Mouse (Mus musculus): ENCODE data around the gene Acod1. TPM values are rescaled to one million over a fixed set of nuclear protein-coding genes. Genes with fewer than 3 reads are reported as not detected.

Gene Acod1
- polyA plus RNA-seq, 1 experiment from 2014 or later: not detected

- 87% methylated on average over 13 of the region's 13 CpGs for WGBS
- Histone ChIP-seq H3K27me3 (no peaks in the 10 kb centered on the region), H3K4me2 (no peak overlapping the region), H3K9me3 (no peaks in the 10 kb centered on the region), H3K4me1 (replicated peaks) (no peaks in the 10 kb centered on the region), H3K9ac (no peak overlapping the region), H3K27ac (replicated peaks) (no peak overlapping the region), H3K4me3 (no peak overlapping the region), H3K36me3 (no peaks in the 10 kb centered on the region)
- no peak for ATAC-seq (ENCODE audit: low read depth)
Observed at GRCm38 (mm10) chr14:103054731-103055130, 8.0 kb downstream of the Acod1 start.

GRCm38 (mm10) chr14:103056601-103057000 lies 9.8 kb downstream of the Acod1 start:
- no peak overlapping the region for H3K9ac ChIP-seq
- H3K4me2 ChIP-seq: no peak overlapping the region
- no peaks in the 10 kb centered on the region for H3K4me1 ChIP-seq (replicated peaks)
- ATAC-seq (ENCODE audit: low read depth): no peak
- WGBS: 91% methylated on average over 7 of the region's 7 CpGs
- no peak overlapping the region for H3K27ac ChIP-seq (replicated peaks)
- H3K4me3 ChIP-seq: no peak overlapping the region
- no peaks in the 10 kb centered on the region for H3K36me3 ChIP-seq
- no peaks in the 10 kb centered on the region for H3K9me3 ChIP-seq
- H3K27me3 ChIP-seq: no peaks in the 10 kb centered on the region

- Histone ChIP-seq H3K27me3 (no peaks in the 10 kb centered on the region), H3K27ac (replicated peaks) (no peak overlapping the region), H3K9me3 (no peaks in the 10 kb centered on the region), H3K4me3 (no peak overlapping the region), H3K4me2 (no peak overlapping the region), H3K9ac (no peak overlapping the region), H3K4me1 (replicated peaks) (no peaks in the 10 kb centered on the region), H3K36me3 (no peaks in the 10 kb centered on the region)
- ATAC-seq (ENCODE audit: low read depth): no peak
- 78% methylated on average over 1 of the region's 1 CpGs for WGBS
Observed at GRCm38 (mm10) chr14:103058998-103059397, 12.2 kb downstream of the Acod1 start.

GRCm38 (mm10) chr14:103059495-103059894 lies 12.7 kb downstream of the Acod1 start:
- no peak overlapping the region for H3K4me3 ChIP-seq
- no peak overlapping the region for H3K4me2 ChIP-seq
- H3K9me3 ChIP-seq: no peaks in the 10 kb centered on the region
- H3K4me1 ChIP-seq (replicated peaks): no peaks in the 10 kb centered on the region
- H3K9ac ChIP-seq: no peak overlapping the region
- no peaks in the 10 kb centered on the region for H3K27me3 ChIP-seq
- WGBS: 89% methylated on average over 10 of the region's 10 CpGs
- no peaks in the 10 kb centered on the region for H3K36me3 ChIP-seq
- ATAC-seq (ENCODE audit: low read depth): no peak
- no peak overlapping the region for H3K27ac ChIP-seq (replicated peaks)

- Histone ChIP-seq H3K4me1 (replicated peaks) (peaks cover 7% of the 10 kb centered on the region), H3K4me3 (no peak overlapping the region), H3K27me3 (no peaks in the 10 kb centered on the region), H3K4me2 (no peak overlapping the region), H3K27ac (replicated peaks) (no peak overlapping the region), H3K9ac (no peak overlapping the region), H3K36me3 (no peaks in the 10 kb centered on the region), H3K9me3 (no peaks in the 10 kb centered on the region)
- WGBS: 12% methylated on average over 10 of the region's 10 CpGs
- ATAC-seq (ENCODE audit: low read depth): no peak
Observed at GRCm38 (mm10) chr14:103065294-103066167, 18.8 kb downstream of the Acod1 start.

- H3K4me3 ChIP-seq: peak overlapping the region; percentile 71
- no peaks in the 10 kb centered on the region for H3K9me3 ChIP-seq
- WGBS: 16% methylated on average over 12 of the region's 12 CpGs
- no peaks in the 10 kb centered on the region for H3K27me3 ChIP-seq
- no peak; the same call in 1 of the 2 replicates for ATAC-seq (ENCODE audit: low read depth)
- peak overlapping the region; percentile 74 for H3K27ac ChIP-seq (replicated peaks)
- H3K4me1 ChIP-seq (replicated peaks): peaks cover 13% of the 10 kb centered on the region
- peaks cover 17% of the 10 kb centered on the region for H3K36me3 ChIP-seq
- peak overlapping the region; percentile 67 for H3K4me2 ChIP-seq
- H3K9ac ChIP-seq: peak overlapping the region; percentile 78
Observed at GRCm38 (mm10) chr14:103069465-103069863, 22.7 kb downstream of the Acod1 start.

GRCm38 (mm10) chr14:103069864-103070611 lies 23.3 kb downstream of the Acod1 start, which contains the start of gene Cln5:
TSS of gene Cln5 (plus strand) at chr14:103070216.
- peaks cover 23% of the 10 kb centered on the region for H3K36me3 ChIP-seq
- H3K9me3 ChIP-seq: no peaks in the 10 kb centered on the region
- peak within 1 kb of the TSS; percentile 74 for H3K27ac ChIP-seq (replicated peaks)
- H3K4me3 ChIP-seq: peak within 1 kb of the TSS; percentile 71
- WGBS: under 1% methylated on average over 65 of the region's 65 CpGs
- no peaks in the 10 kb centered on the region for H3K27me3 ChIP-seq
- peak within 1 kb of the TSS; percentile 67 for H3K4me2 ChIP-seq
- H3K9ac ChIP-seq: peak within 1 kb of the TSS; percentile 78
- H3K4me1 ChIP-seq (replicated peaks): peaks cover 13% of the 10 kb centered on the region
- ATAC-seq (ENCODE audit: low read depth): peak; percentile 96

GRCm38 (mm10) chr14:103070790-103071189 lies 24.0 kb downstream of the Acod1 start:
- ATAC-seq (ENCODE audit: low read depth): no peak
- Histone ChIP-seq H3K27ac (replicated peaks) (no peak overlapping the region), H3K4me1 (replicated peaks) (peaks cover 13% of the 10 kb centered on the region), H3K9me3 (no peaks in the 10 kb centered on the region), H3K9ac (peak overlapping the region; percentile 78), H3K27me3 (no peaks in the 10 kb centered on the region), H3K36me3 (peaks cover 26% of the 10 kb centered on the region), H3K4me2 (peak overlapping the region; percentile 67), H3K4me3 (peak overlapping the region; percentile 71)
- 1% methylated on average over 10 of the region's 10 CpGs for WGBS

- Histone ChIP-seq H3K9me3 (no peaks in the 10 kb centered on the region), H3K9ac (no peak overlapping the region), H3K4me2 (no peak overlapping the region), H3K27me3 (no peaks in the 10 kb centered on the region), H3K4me3 (no peak overlapping the region), H3K27ac (replicated peaks) (no peak overlapping the region), H3K36me3 (peaks cover 29% of the 10 kb centered on the region), H3K4me1 (replicated peaks) (peaks cover 13% of the 10 kb centered on the region)
- no peak for ATAC-seq (ENCODE audit: low read depth)
- WGBS: 93% methylated on average over 12 of the region's 12 CpGs
Observed at GRCm38 (mm10) chr14:103071471-103071870, 24.7 kb downstream of the Acod1 start.

- no peak overlapping the region for H3K9ac ChIP-seq
- no peak for ATAC-seq (ENCODE audit: low read depth)
- peaks cover 13% of the 10 kb centered on the region for H3K4me1 ChIP-seq (replicated peaks)
- H3K4me3 ChIP-seq: no peak overlapping the region
- H3K9me3 ChIP-seq: no peaks in the 10 kb centered on the region
- peaks cover 42% of the 10 kb centered on the region for H3K36me3 ChIP-seq
- no peak overlapping the region for H3K4me2 ChIP-seq
- no peaks in the 10 kb centered on the region for H3K27me3 ChIP-seq
- WGBS: 98% methylated on average over 4 of the region's 4 CpGs
- H3K27ac ChIP-seq (replicated peaks): no peak overlapping the region
Observed at GRCm38 (mm10) chr14:103072731-103073130, 26.0 kb downstream of the Acod1 start.

- Histone ChIP-seq H3K9ac (no peak overlapping the region), H3K4me3 (no peak overlapping the region), H3K36me3 (peaks cover 47% of the 10 kb centered on the region), H3K9me3 (no peaks in the 10 kb centered on the region), H3K27ac (replicated peaks) (no peak overlapping the region), H3K4me1 (replicated peaks) (peaks cover 13% of the 10 kb centered on the region), H3K4me2 (no peak overlapping the region), H3K27me3 (no peaks in the 10 kb centered on the region)
- no peak for ATAC-seq (ENCODE audit: low read depth)
- WGBS: 77% methylated on average over 8 of the region's 8 CpGs
Observed at GRCm38 (mm10) chr14:103073825-103074224, 27.0 kb downstream of the Acod1 start.

- ATAC-seq (ENCODE audit: low read depth): no peak
- H3K36me3 ChIP-seq: peaks cover 47% of the 10 kb centered on the region
- WGBS: 81% methylated on average over 7 of the region's 7 CpGs
Observed at GRCm38 (mm10) chr14:103075166-103075565, 28.4 kb downstream of the Acod1 start.

More at GRCm38 (mm10) chr14:103075166-103075565, 28.4 kb downstream of the Acod1 start:
- Histone ChIP-seq H3K4me3 (no peak overlapping the region), H3K27ac (replicated peaks) (no peak overlapping the region), H3K9ac (no peak overlapping the region), H3K4me1 (replicated peaks) (peaks cover 11% of the 10 kb centered on the region), H3K9me3 (no peaks in the 10 kb centered on the region), H3K27me3 (no peaks in the 10 kb centered on the region), H3K4me2 (no peak overlapping the region)
